Mouse (Mus musculus) liver, embryonic 14.5 days (tissue): ENCODE data around the gene Stx8.

Experiments used
- CTCF ChIP-seq: IDR thresholded peaks from 2 replicates; pipeline ENCODE4 v1.5.1; 2016; ENCODE audit warnings: antibody characterized with exemption, low read depth, control low read depth
- EP300 ChIP-seq: IDR thresholded peaks from 2 replicates; pipeline ENCODE4 v1.6.1; 2016; ENCODE audit warnings: antibody characterized with exemption, low read depth

GRCm38 (mm10) chr11:68121260-68121659 is 155.3 kb downstream of the Stx8 start:
- no peak for TF ChIP-seq CTCF
- no peak for TF ChIP-seq EP300
